Mouse (Mus musculus): ENCODE data around the gene Pllp. TPM values are rescaled to one million over a fixed set of nuclear protein-coding genes. Genes with fewer than 3 reads are reported as not detected.

Pllp gene
- polyA plus RNA-seq (2017; shearing (Covaris generic)), result under 1 TPM in 1 of 2 experiments, not detected in 1; 0.92 TPM

GRCm38 (mm10) chr8:94695994-94696384, at the start of gene Pllp:
TSS of gene Pllp (minus strand) at chr8:94696278.

GRCm38 (mm10) chr8:94745476-94746184, 49.6 kb upstream of the Pllp start, which contains the start of gene Ccl22:
TSS of gene Ccl22 (plus strand) at chr8:94745590.

GRCm38 (mm10) chr8:94666456-94667308, 29.4 kb downstream of the Pllp start, which contains the start of gene Arl2bp:
TSS of gene Arl2bp (plus strand) at chr8:94666600.

Other genes with a start within 250 kb of the Pllp start
- 1 to 10 TPM; 1.0 to 1.3 TPM for gene Cpne2, start 163.3 kb downstream of the Pllp start, polyA plus RNA-seq (2017; shearing (Covaris generic))
- gene Rspry1, start 94.3 kb downstream of the Pllp start, polyA plus RNA-seq (2017; shearing (Covaris generic)), result 10 to 100 TPM; 55.0 to 83.0 TPM
- gene Fam192a, start 94.3 kb downstream of the Pllp start, polyA plus RNA-seq (2017; shearing (Covaris generic)), result 10 to 100 TPM; 76.4 to 80.7 TPM
- gene Arl2bp, start 29.7 kb downstream of the Pllp start, polyA plus RNA-seq (2017; shearing (Covaris generic)), result 100 to 1,000 TPM; 174 to 176 TPM
- under 1 TPM in 1 of 2 experiments, not detected in 1; 0.13 TPM for gene Ccl22, start 49.3 kb upstream of the Pllp start, polyA plus RNA-seq (2017; shearing (Covaris generic))
- gene Cx3cl1, start 75.7 kb upstream of the Pllp start, polyA plus RNA-seq (2017; shearing (Covaris generic)), result under 1 TPM in 1 of 2 experiments, not detected in 1; 0.10 TPM
- gene Ccl17, start 114.2 kb upstream of the Pllp start, polyA plus RNA-seq (2017; shearing (Covaris generic)), result under 1 TPM in 1 of 2 experiments, not detected in 1; 0.59 TPM
- 10 to 100 TPM; 60.5 to 66.0 TPM for gene Coq9, start 142.0 kb upstream of the Pllp start, polyA plus RNA-seq (2017; shearing (Covaris generic))
- gene Ciapin1, start 142.1 kb upstream of the Pllp start, polyA plus RNA-seq (2017; shearing (Covaris generic)), result 10 to 100 TPM; 90.5 to 98.2 TPM
- 100 to 1,000 TPM in 1 of 2 experiments, 10 to 100 TPM in 1; 93.8 to 107 TPM for gene Polr2c, start 161.2 kb upstream of the Pllp start, polyA plus RNA-seq (2017; shearing (Covaris generic))
- gene Dok4, start 180.1 kb upstream of the Pllp start, polyA plus RNA-seq (2017; shearing (Covaris generic)), result 1 to 10 TPM in 1 of 2 experiments, under 1 TPM in 1; 0.11 to 4.4 TPM
- gene Ccdc102a, start 221.8 kb upstream of the Pllp start, polyA plus RNA-seq (2017; shearing (Covaris generic)), result 1 to 10 TPM in 1 of 2 experiments, under 1 TPM in 1; 0.13 to 1.8 TPM
- gene Adgrg5, start 227.4 kb upstream of the Pllp start, polyA plus RNA-seq (2017; shearing (Covaris generic)), result under 1 TPM; 0.82 to 0.93 TPM

Measured in inflammation-experienced regulatory T-cells (primary cell).